Mouse (Mus musculus): ENCODE results near the gene Gm20388.

- TF ChIP-seq POLR2A (IDR thresholded peaks at IDR 0.05; ENCODE audit: borderline replicate concordance, extremely low read depth, insufficient read depth, insufficient read length, poor library complexity, severe bottlenecking) = no peak
- TF ChIP-seq CTCF (IDR thresholded peaks at IDR 0.05; ENCODE audit: borderline replicate concordance, extremely low read depth, insufficient read depth, insufficient read length) = no peak
Measured at GRCm38 (mm10) chr8:120907671-120908070, 997.0 kb downstream of the Gm20388 start.

Data from brain, embryonic 14.5 days (tissue).